ENCODE assay signal across 9 mouse cellular contexts in genomic region chr1:86520361-86520760, GRCm38 (mm10). TPM values are rescaled to one million over a fixed set of nuclear protein-coding genes. Genes with fewer than 3 reads are reported as not detected.
DNase-seq lines count a peak whose midpoint lies in the region; ATAC-seq and TF ChIP-seq lines count a peak whose summit lies in the region.
"Had no signal": no experiment of that assay in that cellular context is flagged by ENCODE, and none has a peak within 500 bp of the region (broad histone marks: within the 10 kb centered on the region; RNA-seq: fewer than 3 reads in every experiment).

No protein-coding gene starts in this region.

- WGBS in bone marrow, adult 2 months = 58% methylated on average over 7 of the region's 7 CpGs
- WGBS in limb, embryonic 12.5 days = 36% methylated on average over 7 of the region's 7 CpGs

- peak; percentile 60 for DNase-seq in adrenal gland, postnatal 10 days
- DNase-seq in adrenal gland, postnatal 4 days (ENCODE audit: low spot score in 2 of 2) = no peak
- DNase-seq in left cerebral cortex, postnatal 4 days = peak; percentile 35
- DNase-seq in left cerebral cortex, postnatal 36 days (ENCODE audit: low spot score in 2 of 2) = no peak
- DNase-seq in right cerebral cortex, postnatal 14 days = no peak
- no peak for DNase-seq in right cerebral cortex, postnatal 25 days

- no peaks in the 10 kb centered on the region for H3K9me3 ChIP-seq in limb, embryonic 12.5 days

- H3K4me2 ChIP-seq in limb, embryonic 12.5 days = no peak overlapping the region

- TF ChIP-seq CTCF in bone marrow, adult 2 months (IDR thresholded peaks at IDR 0.05; ENCODE audit: control insufficient read depth, insufficient read depth, low read length) = peak; percentile 59

- peaks cover 4% of the 10 kb centered on the region; the same call in 1 of the 2 replicates for H3K4me1 ChIP-seq in bone marrow, adult 2 months (ENCODE audit: control insufficient read depth, insufficient read depth, low read length)
- H3K4me1 ChIP-seq in limb, embryonic 12.5 days (replicated peaks) = peaks cover 25% of the 10 kb centered on the region

- H3K27ac ChIP-seq in bone marrow, adult 2 months (ENCODE audit: control insufficient read depth, insufficient read depth, low read depth, low read length, poor library complexity) = no peak overlapping the region
- H3K27ac ChIP-seq in limb, embryonic 12.5 days = 0 out of 2 replicates have a peak overlapping the region, but pooled peaks have one; percentile 9
- H3K27ac ChIP-seq: macrophage had no signal

- TF ChIP-seq POLR2A in bone marrow, adult 2 months (IDR thresholded peaks at IDR 0.05; ENCODE audit: borderline replicate concordance, control insufficient read depth, low read depth, low read length) = no peak

- ATAC-seq in limb, embryonic 12.5 days (ENCODE audit: insufficient number of reproducible peaks, insufficient read depth, low FRiP score, low TSS enrichment, low read depth) = no peak

- no peak overlapping the region for H3K9ac ChIP-seq in limb, embryonic 12.5 days (replicated peaks)

- H3K27me3 ChIP-seq in limb, embryonic 12.5 days = no peaks in the 10 kb centered on the region

- no peak overlapping the region for H3K4me3 ChIP-seq in bone marrow, adult 2 months (replicated peaks; ENCODE audit: control insufficient read depth, low read depth, low read length)
- H3K4me3 ChIP-seq in limb, embryonic 12.5 days (replicated peaks) = no peak overlapping the region

- no peaks in the 10 kb centered on the region for H3K36me3 ChIP-seq in limb, embryonic 12.5 days

- intact Hi-C loops in left cerebral cortex, postnatal 4 days (cut with DNase I) = no loop called here
- intact Hi-C loops in left cerebral cortex, postnatal 36 days (cut with DNase I) = no loop called here

RNA-seq across cellular contexts. Expression of gene Ptma, which starts 6.2 kb away (rescaled TPM):
- total RNA-seq in adrenal gland, postnatal 10 days (2021) = 100 to 1,000 TPM; 804 to 831 TPM
- 1,000 to 10,000 TPM; 1,215 to 1,376 TPM for total RNA-seq in adrenal gland, postnatal 4 days (2021)
- 1,000 to 10,000 TPM; 1,018 to 1,064 TPM for total RNA-seq in left cerebral cortex, postnatal 4 days (2021)
- total RNA-seq in left cerebral cortex, postnatal 36 days (2021) = 100 to 1,000 TPM; 384 TPM
- 1,145 and 1,395 TPM in 2 replicates for polyA plus RNA-seq in bone marrow, adult 2 months (2011; ENCODE audit: insufficient read depth, insufficient read length, low replicate concordance, missing spikeins)
- polyA plus RNA-seq in limb, embryonic 12.5 days (2016; fragmentation: Nextera tagmentation; extraction: Ambion mirVana) = 3,930 and 4,018 TPM in 2 replicates

Comparison
In these comparisons a context has a peak if more than half of its experiments do, and no peak if none do; other contexts are left out.
1. DNase-seq: peak in adrenal gland, postnatal 10 days (single experiment) and left cerebral cortex, postnatal 4 days (single experiment); none in adrenal gland, postnatal 4 days (0 of 2), left cerebral cortex, postnatal 36 days (0 of 2), right cerebral cortex, postnatal 14 days (single experiment) and right cerebral cortex, postnatal 25 days (single experiment).